Mouse (Mus musculus) heart, adult 8-10 months (tissue): ENCODE data around the gene Gm13078. TPM values are rescaled to one million over a fixed set of nuclear protein-coding genes. Genes with fewer than 3 reads are reported as not detected.

ENCODE experiments used
- DNase-seq: peaks from one replicate; pipeline ENCODE4 v3.0.0; 2022; ENCODE audit warnings: low spot score
- total RNA-seq, 4 experiments: library from RNA; stranded (reverse); gene quantifications; 2 replicates each; pipeline ENCODE4 v1.2.4; 2022

Gm13078 gene
- not detected for total RNA-seq

- DNase-seq, result no peak
These were observed at the start of gene Gm13078 for GRCm38 (mm10) chr4:143719155-143719554. Gm13078 (plus strand) TSS chr4:143719455.

GRCm38 (mm10) chr4:143702611-143703010 is 16.6 kb upstream of the Gm13078 start, which contains the start of gene Gm13089:
Gm13089 (minus strand) TSS chr4:143702711.
- no peak for DNase-seq

Other genes with a start within 250 kb of the Gm13078 start
- gene Gm13043, start 208.1 kb upstream of the Gm13078 start, total RNA-seq, result not detected
- gene Gm13040, start 183.5 kb upstream of the Gm13078 start, total RNA-seq, result not detected
- not detected for gene BC080695, start 167.8 kb upstream of the Gm13078 start, total RNA-seq
- gene Gm13057, start 167.7 kb upstream of the Gm13078 start, total RNA-seq, result not detected
- gene Gm13083, start 104.5 kb upstream of the Gm13078 start, total RNA-seq, result not detected
- gene Gm13088, start 62.2 kb upstream of the Gm13078 start, total RNA-seq, result not detected
- not detected for gene Gm13089, start 16.7 kb upstream of the Gm13078 start, total RNA-seq
- not detected for gene Gm13023, start 69.9 kb downstream of the Gm13078 start, total RNA-seq
- gene Gm13084, start 96.6 kb downstream of the Gm13078 start, total RNA-seq, result not detected
- gene Gm13103, start 127.0 kb downstream of the Gm13078 start, total RNA-seq, result not detected
- gene Pramef6, start 180.9 kb downstream of the Gm13078 start, total RNA-seq, result not detected
- gene Pramef25, start 231.6 kb downstream of the Gm13078 start, total RNA-seq, result not detected
- not detected for gene Gm13101, start 247.5 kb downstream of the Gm13078 start, total RNA-seq